Mouse (Mus musculus): Measurements from ENCODE around the gene Myo7a.

GRCm38 (mm10) chr7:98119961-98120232 lies 573 bp upstream of the Myo7a start:
- TF ChIP-seq CTCF (IDR thresholded peaks at IDR 0.05; ENCODE audit: low read depth, low read length) (no peak), GATA1 (IDR thresholded peaks at IDR 0.05; ENCODE audit: borderline replicate concordance, low read length) (no peak), POLR2AphosphoS5 (IDR thresholded peaks at IDR 0.05; ENCODE audit: insufficient replicate concordance, low read depth, low read length) (no peak), TAL1 (conservative IDR thresholded peaks at IDR 0.05; ENCODE audit: low read depth, low read length) (no peak)

All from G1E (cell line).